Mouse (Mus musculus) E14TG2a.4 (cell line): ENCODE measurements around the gene Pcsk5.

ENCODE experiments used
- CTCF ChIP-seq: conservative IDR thresholded peaks from 2 replicates; pipeline ENCODE4 v1.5.1; 2014; ENCODE audit warnings: low read length
- POU5F1 ChIP-seq: IDR thresholded peaks from 2 replicates; pipeline ENCODE4 v1.6.1; 2014; ENCODE audit warnings: low read length, borderline replicate concordance

DNA sequence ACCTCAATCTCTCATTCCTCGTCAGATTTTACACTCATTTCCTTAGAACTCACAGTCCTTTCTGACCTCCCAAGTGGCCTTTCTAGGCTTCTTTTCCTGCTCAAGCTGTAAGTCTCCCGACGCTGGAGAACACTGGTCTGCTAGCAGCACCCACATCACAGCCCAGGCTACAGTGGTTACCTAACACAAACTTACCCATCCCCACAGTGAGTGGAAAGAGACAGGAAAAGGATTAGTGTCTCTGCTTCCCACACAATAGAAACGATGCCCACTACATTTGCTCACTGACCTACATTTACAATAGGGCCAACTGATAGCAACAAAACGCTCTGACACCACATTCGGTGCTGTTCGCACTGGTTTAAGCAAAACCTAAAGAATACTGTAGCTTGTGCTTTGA lies 24.8 kb downstream of the Pcsk5 start:
- TF ChIP-seq CTCF, result no peak
- TF ChIP-seq POU5F1, result no peak
